Mouse (Mus musculus) ES-E14 (cell line): ENCODE results near the gene Exoc4. TPM values are rescaled to one million over a fixed set of nuclear protein-coding genes. Genes with fewer than 3 reads are reported as not detected.

ENCODE experiments used
- DNase-seq: peaks from one replicate; pipeline ENCODE4 v3.0.0-alpha.2; 2013; ENCODE audit warnings: low read depth, low spot score
- H3K27ac ChIP-seq: 2 replicates; pipeline ENCODE4 v1.5.1; 2012; ENCODE audit warnings: low read depth, mild to moderate bottlenecking, low read length, moderate library complexity, mixed read lengths; ENCODE audit not compliant: poor library complexity, insufficient read depth, severe bottlenecking
- H3K36me3 ChIP-seq: 2 replicates; pipeline ENCODE4 v1.6.1; 2012; ENCODE audit warnings: mild to moderate bottlenecking, low read length, moderate library complexity, mixed read lengths; ENCODE audit not compliant: control insufficient read depth, poor library complexity, insufficient read depth, severe bottlenecking
- H3K4me1 ChIP-seq, 2 experiments: fragments of 150-350 bp in 1 of 2; sonication (generic) in 1 of 2; 2 replicates each; pipeline ENCODE4 v1.6.1; 2012; ENCODE audit warnings: low read length in 2 of 2, mild to moderate bottlenecking in 1 of 2, mixed read lengths in 1 of 2; ENCODE audit not compliant: control insufficient read depth in 2 of 2, insufficient read depth in 2 of 2, poor library complexity in 1 of 2
- H3K4me3 ChIP-seq, 2 experiments: fragments of 150-350 bp in 1 of 2; sonication (generic) in 1 of 2; 2 replicates each; pipeline ENCODE4 v1.5.1; 2012; ENCODE audit warnings: low read length in 2 of 2, low read depth in 1 of 2, mild to moderate bottlenecking in 1 of 2, mixed read lengths in 1 of 2; ENCODE audit not compliant: insufficient read depth in 1 of 2, poor library complexity in 1 of 2, severe bottlenecking in 1 of 2
- H3K9ac ChIP-seq: 2 replicates; pipeline ENCODE4 v1.6.1; 2012; ENCODE audit warnings: low read depth, mild to moderate bottlenecking, low read length, mixed read lengths; ENCODE audit not compliant: poor library complexity, insufficient read depth, severe bottlenecking
- H3K9me3 ChIP-seq: fragments of 150-350 bp; sonication (generic); 2 replicates; pipeline ENCODE4 v1.6.1; 2012; ENCODE audit warnings: low read depth, mild to moderate bottlenecking, low read length; ENCODE audit not compliant: control insufficient read depth, insufficient read depth
- CHD2 ChIP-seq: IDR thresholded peaks from 2 replicates; pipeline ENCODE4 v1.6.1; 2014; ENCODE audit warnings: mild to moderate bottlenecking, low read depth, low read length, inconsistent platforms
- HCFC1 ChIP-seq: IDR thresholded peaks from 2 replicates; pipeline ENCODE4 v1.6.1; 2012; ENCODE audit warnings: low read length, inconsistent platforms, borderline replicate concordance; ENCODE audit not compliant: insufficient read depth
- MAFK ChIP-seq: IDR thresholded peaks from 2 replicates; pipeline ENCODE4 v1.6.1; 2014; ENCODE audit warnings: mild to moderate bottlenecking, low read depth, low read length, inconsistent platforms; ENCODE audit not compliant: insufficient read depth
- ZC3H11A ChIP-seq: IDR thresholded peaks from 2 replicates; pipeline ENCODE4 v1.6.1; 2012; ENCODE audit warnings: low read depth, mild to moderate bottlenecking, inconsistent platforms, low read length, borderline replicate concordance
- ZNF384 ChIP-seq: IDR thresholded peaks from 2 replicates; pipeline ENCODE4 v1.6.1; 2012; ENCODE audit warnings: low read depth, low read length, inconsistent platforms
- in situ Hi-C, 2 experiments: fragments of 600-800 bp; cut with MboI; formaldehyde crosslinking; loops; one replicate each; pipeline ENCODE4 v1.15.1; 2025; ENCODE audit warnings: low sequenced_read_pairs in 2 of 2, inconsistent platforms in 1 of 2; ENCODE audit not compliant: unreplicated experiment in 2 of 2
- total RNA-seq: library from RNA; depleted of rRNA; stranded (reverse); fragments of 300-350 nt; gene quantifications from 2 replicates; pipeline ENCODE4 v1.2.3, GENCODE M21; 2012

The Exoc4 gene
- total RNA-seq, 1 experiment, result 99.3 TPM

DNA sequence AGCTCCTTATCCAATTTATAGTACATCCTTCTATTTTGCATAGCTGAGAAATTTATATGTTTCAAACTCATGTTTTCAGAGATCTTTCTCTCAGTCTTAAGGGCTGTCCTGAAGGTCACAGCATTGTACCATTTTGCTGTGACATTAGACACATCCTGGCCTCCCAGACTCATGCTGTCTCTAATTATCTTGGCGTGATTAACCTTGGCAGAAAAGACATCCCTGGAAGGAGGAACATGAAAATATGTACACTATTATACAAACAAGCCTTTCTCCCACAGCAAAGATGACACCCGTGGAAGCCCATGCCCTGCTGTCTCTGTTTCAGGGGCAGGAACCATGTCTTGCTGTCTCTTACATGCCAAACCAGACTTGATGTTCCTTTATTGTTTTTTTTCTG lies 59.8 kb downstream of the Exoc4 start:
- TF ChIP-seq ZC3H11A (no peak), MAFK (no peak), CHD2 (no peak), ZNF384 (no peak), HCFC1 (no peak)
- no peak overlapping the region for H3K9ac ChIP-seq
- no peak overlapping the region for H3K27ac ChIP-seq
- H3K4me3 ChIP-seq, result no peak overlapping the region
- in situ Hi-C loops, result no loop called here
- H3K36me3 ChIP-seq, result peaks cover 2% of the 10 kb centered on the region
- DNase-seq, result no peak
- no peaks in the 10 kb centered on the region for H3K4me1 ChIP-seq
- no peaks in the 10 kb centered on the region for H3K9me3 ChIP-seq

DNA sequence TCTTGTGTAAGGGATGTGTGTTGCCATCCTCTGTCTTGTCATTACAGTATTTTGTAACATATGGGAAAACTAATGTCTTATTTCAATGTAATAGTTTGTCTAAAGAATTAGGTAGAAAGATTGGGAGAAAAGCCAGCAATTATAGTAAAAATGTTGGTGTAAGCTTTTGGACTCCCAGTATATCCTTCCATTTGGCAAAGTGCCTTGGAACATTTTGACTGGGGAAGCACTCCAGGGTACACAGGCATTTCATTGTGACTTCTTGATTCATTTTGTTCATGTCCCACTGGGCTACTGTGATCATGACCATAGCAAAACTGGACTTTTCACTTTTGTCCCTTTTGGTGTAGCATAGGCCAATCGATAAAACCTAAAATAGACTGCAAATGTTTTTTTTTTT lies 61.6 kb downstream of the Exoc4 start:
- Histone ChIP-seq H3K27ac (no peak overlapping the region), H3K9me3 (no peaks in the 10 kb centered on the region), H3K4me1 (no peaks in the 10 kb centered on the region), H3K36me3 (peaks cover 2% of the 10 kb centered on the region; the same call in 1 of the 2 replicates), H3K4me3 (no peak overlapping the region), H3K9ac (no peak overlapping the region)
- no peak for TF ChIP-seq CHD2
- no peak for TF ChIP-seq ZC3H11A
- TF ChIP-seq MAFK, result no peak
- TF ChIP-seq ZNF384, result no peak
- in situ Hi-C loops, result no loop called here
- no peak for DNase-seq

DNA sequence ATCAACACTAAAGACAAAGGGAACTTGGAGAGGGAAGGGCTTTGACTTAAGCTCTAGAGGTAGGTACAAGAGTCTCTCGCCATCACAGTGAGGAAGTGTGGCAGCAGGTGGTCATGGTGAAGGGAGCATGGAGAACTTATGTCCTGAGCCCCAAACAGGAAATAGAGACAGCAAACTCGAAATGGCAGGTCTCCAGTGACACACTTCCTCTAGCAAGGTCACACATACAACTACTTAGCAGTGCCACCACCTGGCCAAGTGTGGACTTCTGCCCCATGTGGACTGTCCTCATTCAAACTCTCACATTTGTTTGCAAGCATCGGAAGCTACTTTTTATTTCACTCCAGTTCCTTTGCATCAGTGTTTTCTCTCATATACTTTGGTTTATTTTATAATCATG lies 74.0 kb downstream of the Exoc4 start:
- Histone ChIP-seq H3K4me3 (no peak overlapping the region), H3K9me3 (no peaks in the 10 kb centered on the region), H3K9ac (no peak overlapping the region), H3K36me3 (no peaks in the 10 kb centered on the region; the same call in 1 of the 2 replicates), H3K4me1 (peaks cover 0 to 2% of the 10 kb centered on the region in 2 experiments; a peak in 1 of 4 replicates), H3K27ac (no peak overlapping the region)
- TF ChIP-seq ZNF384 (no peak), HCFC1 (no peak), ZC3H11A (no peak), CHD2 (no peak), MAFK (no peak)
- DNase-seq, result no peak
- in situ Hi-C loops, result no loop called here

DNA sequence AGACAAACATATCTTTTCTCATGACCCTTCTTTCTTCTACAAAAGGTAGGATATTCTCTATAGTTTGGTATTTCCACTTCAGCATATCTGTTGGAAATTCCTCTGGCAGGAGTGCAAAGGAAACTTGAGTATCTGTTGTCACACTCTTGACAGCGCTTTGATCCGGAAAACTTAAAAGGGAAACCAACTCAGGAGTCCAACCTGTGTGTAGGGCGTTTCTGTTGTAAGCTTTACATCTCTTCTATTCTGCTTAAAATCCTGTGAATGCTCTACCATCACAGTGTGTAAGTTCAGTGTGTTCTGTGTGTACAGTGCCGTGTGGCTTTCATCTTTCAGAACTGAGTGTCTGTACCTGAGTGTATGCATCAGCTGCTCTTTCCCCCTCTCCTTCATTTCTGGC lies 74.5 kb downstream of the Exoc4 start:
- in situ Hi-C loops, result no loop called here
- Histone ChIP-seq H3K9me3 (no peaks in the 10 kb centered on the region), H3K27ac (no peak overlapping the region), H3K4me3 (no peak overlapping the region), H3K36me3 (no peaks in the 10 kb centered on the region; the same call in 1 of the 2 replicates), H3K9ac (no peak overlapping the region), H3K4me1 (peaks cover 0 to 2% of the 10 kb centered on the region in 2 experiments; a peak in 1 of 4 replicates)
- no peak for DNase-seq
- TF ChIP-seq ZNF384 (no peak), CHD2 (no peak), ZC3H11A (no peak), HCFC1 (no peak), MAFK (no peak)

DNA sequence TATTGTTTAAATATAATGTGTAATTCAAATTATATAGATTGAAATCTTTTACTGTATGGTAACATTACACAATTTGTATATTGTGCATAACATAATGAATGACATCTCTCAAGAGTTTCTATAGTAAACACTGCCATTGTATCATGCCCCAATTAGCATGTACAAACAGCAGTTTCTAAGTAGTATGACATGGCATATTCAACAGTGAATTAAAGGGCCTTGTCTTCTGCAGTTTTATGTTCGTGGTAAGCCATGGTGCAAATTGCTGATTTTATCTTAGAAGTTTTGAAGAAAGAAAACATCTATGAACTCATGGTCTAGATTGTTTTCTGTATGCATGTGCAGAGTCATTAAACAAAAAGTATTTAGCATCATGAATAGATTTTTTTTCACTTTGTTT lies 79.4 kb downstream of the Exoc4 start:
- Histone ChIP-seq H3K27ac (no peak overlapping the region), H3K4me3 (no peak overlapping the region), H3K4me1 (peaks cover 0 to 2% of the 10 kb centered on the region in 2 experiments; a peak in 1 of 4 replicates), H3K9ac (no peak overlapping the region), H3K36me3 (peaks cover 3% of the 10 kb centered on the region), H3K9me3 (no peaks in the 10 kb centered on the region)
- DNase-seq, result no peak
- in situ Hi-C loops, result no loop called here
- TF ChIP-seq MAFK (no peak), ZC3H11A (no peak), ZNF384 (no peak), HCFC1 (no peak)
